Mouse (Mus musculus): ENCODE measurements around the gene Abhd14a. TPM values are rescaled to one million over a fixed set of nuclear protein-coding genes. Genes with fewer than 3 reads are reported as not detected.

Abhd14a gene
- total and polyA plus RNA-seq, 3 experiments = 22.8 to 48.7 TPM; not detected in 1

DNA sequence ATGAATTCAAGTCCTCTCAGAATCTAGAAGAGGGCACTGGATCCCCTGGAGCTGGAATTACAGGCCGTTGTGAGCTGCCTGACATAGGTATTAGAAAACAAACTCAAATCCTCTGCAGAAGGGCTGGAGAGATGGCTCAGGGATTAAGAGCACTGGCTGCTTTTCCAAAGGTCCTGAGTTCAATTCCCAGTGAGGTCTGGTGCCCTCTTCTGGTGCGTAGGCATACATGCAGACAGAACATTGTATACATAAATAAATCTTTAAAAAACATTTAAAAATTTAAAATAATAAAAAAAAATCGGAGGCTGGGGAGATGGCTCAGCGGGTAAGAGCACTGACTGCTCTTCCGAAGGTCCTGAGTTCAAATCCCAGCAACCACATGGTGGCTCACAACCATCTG lies 4.8 kb downstream of the Abhd14a start:
- no peaks in the 10 kb centered on the region; the same call in 1 of the 2 replicates for H3K79me2 ChIP-seq (ENCODE audit: control insufficient read depth, insufficient read depth, low read length, poor library complexity)

DNA sequence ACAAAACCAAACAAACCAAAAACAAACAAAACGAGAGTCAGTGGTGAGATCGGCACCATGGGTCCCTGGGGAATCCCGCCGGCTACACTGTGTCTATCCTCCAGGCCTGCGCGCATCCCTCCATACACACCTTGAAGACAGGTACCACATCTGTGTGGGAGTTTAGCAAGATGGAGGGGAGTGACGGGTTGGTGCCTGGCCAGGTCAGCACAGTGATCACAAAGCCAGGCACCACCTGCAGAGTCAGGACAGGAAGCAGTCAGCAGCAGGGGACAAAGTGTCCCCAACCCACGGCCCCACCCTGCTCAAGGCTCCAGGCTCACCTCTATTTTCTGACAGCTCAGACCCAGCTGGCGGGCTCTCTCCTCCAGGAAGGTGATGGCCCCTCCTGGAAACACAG lies 10.9 kb downstream of the Abhd14a start:
- Histone ChIP-seq H3K27me3 (ENCODE audit: control insufficient read depth in 1 of 2, insufficient read depth in 2 of 2, low read length in 2 of 2) (no peaks in the 10 kb centered on the region), H3K79me2 (ENCODE audit: control insufficient read depth, insufficient read depth, low read length, poor library complexity) (peaks cover 6% of the 10 kb centered on the region; the same call in 1 of the 2 replicates), H3K9me3 (replicated peaks; ENCODE audit: insufficient read depth, low read length) (no peaks in the 10 kb centered on the region), H3K27ac (ENCODE audit: control insufficient read depth, low read depth, low read length) (no peak overlapping the region), H3K36me3 (ENCODE audit: control insufficient read depth in 1 of 2, insufficient read depth in 2 of 2, low read length in 2 of 2) (peaks cover 4 to 10% of the 10 kb centered on the region in 2 experiments; a peak in 3 of 4 replicates), H3K4me3 (ENCODE audit: control insufficient read depth in 1 of 2, insufficient read depth in 1 of 2, low read depth in 2 of 2, low read length in 2 of 2) (no peak overlapping the region), H3K4me1 (ENCODE audit: control insufficient read depth in 1 of 2, insufficient read depth in 2 of 2, low read length in 2 of 2) (peaks cover 0 to 22% of the 10 kb centered on the region in 2 experiments; a peak in 3 of 4 replicates), H3K9ac (ENCODE audit: control insufficient read depth, low read depth, low read length, poor library complexity, severe bottlenecking) (no peak overlapping the region)
- no peak for DNase-seq (ENCODE audit: low read depth, low spot score)
- TF ChIP-seq UBTF (IDR thresholded peaks at IDR 0.05; ENCODE audit: borderline replicate concordance, insufficient read depth, low read depth, low read length) = no peak
- TF ChIP-seq ZNF384 (IDR thresholded peaks at IDR 0.05; ENCODE audit: low read depth, low read length) = no peak
- TF ChIP-seq KAT2A (conservative IDR thresholded peaks at IDR 0.05; ENCODE audit: low read depth, low read length) = no peak
- no peak for TF ChIP-seq E2F4 (IDR thresholded peaks at IDR 0.05; ENCODE audit: borderline replicate concordance, low read depth, low read length)
- TF ChIP-seq TAL1 (IDR thresholded peaks at IDR 0.05; ENCODE audit: low read length) = no peak

More for the DNA sequence above, 4.8 kb downstream of the Abhd14a start:
- Histone ChIP-seq H3K27ac (ENCODE audit: control insufficient read depth, low read depth, low read length) (no peak overlapping the region), H3K4me1 (ENCODE audit: control insufficient read depth in 1 of 2, insufficient read depth in 2 of 2, low read length in 2 of 2) (peaks cover 0 to 10% of the 10 kb centered on the region in 2 experiments; a peak in 2 of 4 replicates), H3K4me3 (ENCODE audit: control insufficient read depth in 1 of 2, insufficient read depth in 1 of 2, low read depth in 2 of 2, low read length in 2 of 2) (no peak overlapping the region), H3K9ac (ENCODE audit: control insufficient read depth, low read depth, low read length, poor library complexity, severe bottlenecking) (no peak overlapping the region), H3K9me3 (replicated peaks; ENCODE audit: insufficient read depth, low read length) (no peaks in the 10 kb centered on the region), H3K36me3 (ENCODE audit: control insufficient read depth in 1 of 2, insufficient read depth in 2 of 2, low read length in 2 of 2) (peaks cover 0 to 5% of the 10 kb centered on the region in 2 experiments; a peak in 2 of 4 replicates), H3K27me3 (ENCODE audit: control insufficient read depth in 1 of 2, insufficient read depth in 2 of 2, low read length in 2 of 2) (no peaks in the 10 kb centered on the region)
- DNase-seq (ENCODE audit: low read depth, low spot score) = no peak
- TF ChIP-seq TCF12 (IDR thresholded peaks at IDR 0.05; ENCODE audit: low read depth, low read length) (no peak), GABPA (IDR thresholded peaks at IDR 0.05; ENCODE audit: low read depth, low read length) (no peak), RAD21 (IDR thresholded peaks at IDR 0.05; ENCODE audit: low read depth, low read length) (no peak), GATA1 (IDR thresholded peaks at IDR 0.05; ENCODE audit: low read depth, low read length) (no peak)

DNA sequence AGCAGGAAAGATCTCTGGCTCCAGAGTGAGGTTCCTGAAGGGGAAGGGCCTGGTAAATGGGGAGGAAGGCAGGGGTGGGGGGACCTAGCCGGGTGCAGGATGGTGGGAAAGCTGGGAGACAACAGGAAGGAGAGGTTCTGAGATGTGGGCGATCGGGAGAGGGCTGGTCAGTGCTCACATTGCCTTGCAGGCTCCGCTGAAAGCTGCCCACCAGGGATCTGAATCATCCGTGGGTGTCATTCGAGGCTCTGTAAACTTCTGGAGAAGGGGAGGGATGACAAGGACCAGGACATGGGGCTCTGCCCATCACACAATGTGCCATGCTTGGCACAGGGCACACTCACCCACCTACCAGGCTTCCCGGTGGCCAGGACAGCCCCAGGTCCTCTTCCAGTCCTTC lies 14.1 kb downstream of the Abhd14a start:
- no peaks in the 10 kb centered on the region for H3K27me3 ChIP-seq (ENCODE audit: control insufficient read depth in 1 of 2, insufficient read depth in 2 of 2, low read length in 2 of 2)
- no peak overlapping the region for H3K27ac ChIP-seq (ENCODE audit: control insufficient read depth, low read depth, low read length)
- H3K9me3 ChIP-seq (replicated peaks; ENCODE audit: insufficient read depth, low read length) = no peaks in the 10 kb centered on the region
- peaks cover 4 to 9% of the 10 kb centered on the region in 2 experiments; a peak in 3 of 4 replicates for H3K36me3 ChIP-seq (ENCODE audit: control insufficient read depth in 1 of 2, insufficient read depth in 2 of 2, low read length in 2 of 2)
- TF ChIP-seq USF2 (IDR thresholded peaks at IDR 0.05; ENCODE audit: borderline replicate concordance in 1 of 2, insufficient read depth in 1 of 2, low read depth in 1 of 2, low read length in 2 of 2) (no peak), POLR2A (IDR thresholded peaks at IDR 0.05; ENCODE audit: control insufficient read depth in 1 of 2, insufficient read depth in 1 of 2, low read depth in 1 of 2, low read length in 2 of 2, poor library complexity in 1 of 2) (peak in 1 of 2 experiments; percentile 36; a peak in 1 of 4 replicates)
- no peak overlapping the region for H3K9ac ChIP-seq (ENCODE audit: control insufficient read depth, low read depth, low read length, poor library complexity, severe bottlenecking)
- H3K4me3 ChIP-seq (ENCODE audit: control insufficient read depth in 1 of 2, insufficient read depth in 1 of 2, low read depth in 2 of 2, low read length in 2 of 2) = no peak overlapping the region
- H3K4me1 ChIP-seq (ENCODE audit: control insufficient read depth in 1 of 2, insufficient read depth in 2 of 2, low read length in 2 of 2) = peaks cover 0 to 28% of the 10 kb centered on the region in 2 experiments; a peak in 3 of 4 replicates
- no peak for DNase-seq (ENCODE audit: low read depth, low spot score)
- peaks cover 24% of the 10 kb centered on the region for H3K79me2 ChIP-seq (ENCODE audit: control insufficient read depth, insufficient read depth, low read length, poor library complexity)

Data from MEL (cell line).